Mouse (Mus musculus): ENCODE data around the gene Lamp2. TPM values are rescaled to one million over a fixed set of nuclear protein-coding genes. Genes with fewer than 3 reads are reported as not detected.
A peak's percentile ranks its signal among the peaks of the same experiment; 100 is the strongest.

Gene Lamp2
- polyA plus RNA-seq, 1 experiment: 50.8 TPM

DNA sequence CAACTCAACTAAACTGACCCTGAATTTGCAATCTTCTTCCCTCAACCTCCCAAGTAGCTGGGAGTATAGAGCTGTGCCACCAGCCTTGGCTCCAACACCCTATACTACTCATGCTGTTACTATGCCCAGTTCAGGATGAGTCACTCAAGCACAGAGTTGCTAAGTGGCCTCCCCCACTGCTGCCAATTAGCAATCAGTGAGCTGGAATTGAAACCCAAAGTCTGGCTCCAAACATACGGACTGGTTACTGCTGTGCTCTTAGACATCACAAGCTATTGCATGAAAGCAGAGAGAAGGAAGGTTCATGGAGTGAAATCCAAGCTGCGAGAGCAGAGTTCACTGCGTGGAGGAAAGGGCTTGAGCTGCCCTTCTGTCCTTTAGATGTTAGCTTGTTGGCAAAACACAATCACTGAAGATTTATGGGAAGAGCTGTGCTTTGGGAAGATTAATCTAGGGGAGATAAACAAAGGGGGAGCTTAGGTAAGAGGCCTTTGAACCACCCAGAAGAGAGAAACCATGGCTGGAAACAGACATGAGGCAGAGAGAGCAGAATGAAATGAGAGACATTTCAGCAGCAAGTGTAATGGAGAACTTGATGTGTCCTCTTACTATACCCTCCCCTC, 27.3 kb downstream of the Lamp2 start:
- H3K79me3 ChIP-seq (ENCODE audit: low read depth): no peaks in the 10 kb centered on the region
- H3K27me3 ChIP-seq (ENCODE audit: control insufficient read depth, insufficient read depth, insufficient read length): no peaks in the 10 kb centered on the region
- no peak overlapping the region for H3K4me3 ChIP-seq (ENCODE audit: insufficient read depth, poor library complexity, severe bottlenecking)
- TF ChIP-seq CEBPB (IDR thresholded peaks at IDR 0.05; ENCODE audit: low read depth) (no peak), MAX (IDR thresholded peaks at IDR 0.05) (no peak), MYOG (IDR thresholded peaks at IDR 0.05; ENCODE audit: control insufficient read depth, extremely low read depth, insufficient read length) (no peak), MYOD1 (IDR thresholded peaks at IDR 0.05; ENCODE audit: control insufficient read depth, insufficient read length, low read depth) (no peak), FOSL1 (IDR thresholded peaks at IDR 0.05; ENCODE audit: insufficient read depth, low read length, poor library complexity, severe bottlenecking) (peak; percentile 48)
- H3K36me3 ChIP-seq (ENCODE audit: control insufficient read depth, insufficient read depth): peaks cover 13% of the 10 kb centered on the region
- no peak overlapping the region for H3ac ChIP-seq (ENCODE audit: control insufficient read depth, insufficient read length, low read depth)
- H3K79me2 ChIP-seq (ENCODE audit: control insufficient read depth, insufficient read depth): no peaks in the 10 kb centered on the region

- Histone ChIP-seq H3K4me3 (ENCODE audit: insufficient read depth, poor library complexity, severe bottlenecking) (no peak overlapping the region), H3K79me2 (ENCODE audit: control insufficient read depth, insufficient read depth) (no peaks in the 10 kb centered on the region), H3K27me3 (ENCODE audit: control insufficient read depth, insufficient read depth, insufficient read length) (no peaks in the 10 kb centered on the region), H3K79me3 (ENCODE audit: low read depth) (no peaks in the 10 kb centered on the region), H3K36me3 (ENCODE audit: control insufficient read depth, insufficient read depth) (peaks cover 13% of the 10 kb centered on the region), H3ac (ENCODE audit: control insufficient read depth, insufficient read length, low read depth) (no peak overlapping the region)
- no peak for TF ChIP-seq FOSL1 (IDR thresholded peaks at IDR 0.05; ENCODE audit: insufficient read depth, low read length, poor library complexity, severe bottlenecking)
- no peak for TF ChIP-seq MAX (IDR thresholded peaks at IDR 0.05)
These were observed 30.2 kb downstream of the Lamp2 start for GRCm38 (mm10) chrX:38426043-38426442.

- H3K36me3 ChIP-seq (ENCODE audit: control insufficient read depth, insufficient read depth): no peaks in the 10 kb centered on the region
- H3ac ChIP-seq (ENCODE audit: control insufficient read depth, insufficient read length, low read depth): no peak overlapping the region
- no peak for TF ChIP-seq CEBPB (IDR thresholded peaks at IDR 0.05; ENCODE audit: low read depth)
- H3K4me3 ChIP-seq (ENCODE audit: insufficient read depth, poor library complexity, severe bottlenecking): no peak overlapping the region
- H3K79me3 ChIP-seq (ENCODE audit: low read depth): no peaks in the 10 kb centered on the region
- H3K27me3 ChIP-seq (ENCODE audit: control insufficient read depth, insufficient read depth, insufficient read length): no peaks in the 10 kb centered on the region
- no peaks in the 10 kb centered on the region for H3K79me2 ChIP-seq (ENCODE audit: control insufficient read depth, insufficient read depth)
These were observed 33.2 kb downstream of the Lamp2 start for GRCm38 (mm10) chrX:38423096-38423495.

GRCm38 (mm10) chrX:38422396-38422795, 33.9 kb downstream of the Lamp2 start:
- no peaks in the 10 kb centered on the region for H3K36me3 ChIP-seq (ENCODE audit: control insufficient read depth, insufficient read depth)
- no peaks in the 10 kb centered on the region for H3K27me3 ChIP-seq (ENCODE audit: control insufficient read depth, insufficient read depth, insufficient read length)

DNA sequence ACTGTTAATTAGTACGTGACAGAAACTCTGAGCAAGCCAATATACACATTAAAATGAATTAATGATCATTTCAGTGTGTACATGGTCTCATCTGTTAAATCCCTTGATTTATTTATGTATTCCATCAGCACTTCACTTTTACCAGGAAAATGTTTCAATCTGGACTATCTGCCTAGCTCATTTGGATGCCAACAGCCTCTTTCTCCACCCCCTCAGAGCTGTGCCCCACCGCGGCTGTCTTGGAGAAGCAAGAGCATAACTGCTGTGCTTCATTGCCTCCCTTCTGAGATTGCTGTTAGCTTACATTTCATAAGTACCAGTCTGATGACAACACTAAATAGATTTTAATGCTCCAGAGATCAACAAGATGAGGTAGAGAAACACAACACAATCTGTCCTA, 52.4 kb downstream of the Lamp2 start:
- H3K36me3 ChIP-seq (ENCODE audit: control insufficient read depth, insufficient read depth): no peaks in the 10 kb centered on the region
- H3K79me3 ChIP-seq (ENCODE audit: low read depth): no peaks in the 10 kb centered on the region
- no peak overlapping the region for H3K4me3 ChIP-seq (ENCODE audit: insufficient read depth, poor library complexity, severe bottlenecking)
- no peaks in the 10 kb centered on the region for H3K27me3 ChIP-seq (ENCODE audit: control insufficient read depth, insufficient read depth, insufficient read length)
- TF ChIP-seq MYOG (IDR thresholded peaks at IDR 0.05; ENCODE audit: control insufficient read depth, extremely low read depth, insufficient read length) (no peak), MYOD1 (IDR thresholded peaks at IDR 0.05; ENCODE audit: control insufficient read depth, insufficient read length, low read depth) (no peak), CTCF (IDR thresholded peaks at IDR 0.05; ENCODE audit: control insufficient read depth, insufficient read depth, insufficient read length) (no peak), MAX (IDR thresholded peaks at IDR 0.05) (no peak), CEBPB (IDR thresholded peaks at IDR 0.05; ENCODE audit: low read depth) (no peak), USF1 (IDR thresholded peaks at IDR 0.05; ENCODE audit: low read depth) (no peak)
- no peak overlapping the region for H3ac ChIP-seq (ENCODE audit: control insufficient read depth, insufficient read length, low read depth)
- no peaks in the 10 kb centered on the region for H3K79me2 ChIP-seq (ENCODE audit: control insufficient read depth, insufficient read depth)

More at GRCm38 (mm10) chrX:38422396-38422795, 33.9 kb downstream of the Lamp2 start:
- TF ChIP-seq FOSL1 (IDR thresholded peaks at IDR 0.05; ENCODE audit: insufficient read depth, low read length, poor library complexity, severe bottlenecking): no peak
- TF ChIP-seq CEBPB (IDR thresholded peaks at IDR 0.05; ENCODE audit: low read depth): no peak
- TF ChIP-seq MYOG (IDR thresholded peaks at IDR 0.05; ENCODE audit: control insufficient read depth, extremely low read depth, insufficient read length): no peak
- TF ChIP-seq MAX (IDR thresholded peaks at IDR 0.05): no peak
- TF ChIP-seq MYOD1 (IDR thresholded peaks at IDR 0.05; ENCODE audit: control insufficient read depth, insufficient read length, low read depth): no peak
- no peak for TF ChIP-seq CTCF (IDR thresholded peaks at IDR 0.05; ENCODE audit: control insufficient read depth, insufficient read depth, insufficient read length)
- no peak for TF ChIP-seq USF1 (IDR thresholded peaks at IDR 0.05; ENCODE audit: low read depth)
- Histone ChIP-seq H3ac (ENCODE audit: control insufficient read depth, insufficient read length, low read depth) (no peak overlapping the region), H3K4me3 (ENCODE audit: insufficient read depth, poor library complexity, severe bottlenecking) (no peak overlapping the region), H3K79me3 (ENCODE audit: low read depth) (no peaks in the 10 kb centered on the region), H3K79me2 (ENCODE audit: control insufficient read depth, insufficient read depth) (no peaks in the 10 kb centered on the region)

GRCm38 (mm10) chrX:38402981-38403380, 53.3 kb downstream of the Lamp2 start:
- TF ChIP-seq CEBPB (IDR thresholded peaks at IDR 0.05; ENCODE audit: low read depth) (no peak), CTCF (IDR thresholded peaks at IDR 0.05; ENCODE audit: control insufficient read depth, insufficient read depth, insufficient read length) (no peak), USF1 (IDR thresholded peaks at IDR 0.05; ENCODE audit: low read depth) (no peak)

More at GRCm38 (mm10) chrX:38402981-38403380, 53.3 kb downstream of the Lamp2 start:
- Histone ChIP-seq H3K79me3 (ENCODE audit: low read depth) (no peaks in the 10 kb centered on the region), H3K27me3 (ENCODE audit: control insufficient read depth, insufficient read depth, insufficient read length) (no peaks in the 10 kb centered on the region), H3K4me3 (ENCODE audit: insufficient read depth, poor library complexity, severe bottlenecking) (no peak overlapping the region), H3ac (ENCODE audit: control insufficient read depth, insufficient read length, low read depth) (no peak overlapping the region), H3K36me3 (ENCODE audit: control insufficient read depth, insufficient read depth) (no peaks in the 10 kb centered on the region), H3K79me2 (ENCODE audit: control insufficient read depth, insufficient read depth) (no peaks in the 10 kb centered on the region)
